Mouse (Mus musculus): ENCODE results near the gene 4930579F01Rik. TPM values are rescaled to one million over a fixed set of nuclear protein-coding genes. Genes with fewer than 3 reads are reported as not detected.

4930579F01Rik gene
- polyA plus RNA-seq (2012; rRNA removed; ENCODE audit: low replicate concordance) = not detected in 2 replicates

DNA sequence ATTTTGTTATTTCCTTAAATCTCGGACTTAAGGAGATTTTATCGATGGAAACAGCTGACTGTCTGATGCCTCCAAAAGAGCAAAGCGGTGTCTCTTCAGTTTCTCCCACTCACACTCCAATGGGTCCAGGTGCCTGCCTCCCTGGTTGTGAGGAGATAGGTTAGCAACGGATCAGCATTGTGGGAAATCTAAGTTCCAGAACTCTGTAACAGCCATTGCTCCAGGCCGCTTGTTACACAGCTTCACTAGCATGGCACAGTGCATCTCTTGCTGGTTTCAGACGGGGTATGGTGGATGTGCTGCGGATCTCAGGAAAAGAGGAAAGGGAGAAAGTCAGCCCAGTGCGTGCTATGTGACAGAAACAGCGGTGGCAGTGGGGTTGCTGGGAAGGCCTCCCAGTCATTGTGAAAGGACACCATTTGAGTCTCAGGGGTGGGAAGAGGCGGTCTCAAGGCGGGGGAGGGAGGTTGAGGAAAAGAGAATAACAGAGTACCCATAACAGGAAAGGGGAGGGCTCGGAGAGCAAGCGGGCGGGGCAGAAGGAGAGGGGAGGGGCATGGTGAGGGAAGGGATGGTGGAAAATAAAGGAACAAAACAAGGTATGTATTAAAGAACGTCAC lies at the start of gene 4930579F01Rik:
TSS of gene 4930579F01Rik (minus strand) at position 143 of the 620 bp plus-strand sequence.

GRCm38 (mm10) chr3:138217631-138218264 lies 24.1 kb upstream of the 4930579F01Rik start, which contains the start of gene Adh7:
Gene Adh7, plus strand, starts transcription at chr3:138217760.

DNA sequence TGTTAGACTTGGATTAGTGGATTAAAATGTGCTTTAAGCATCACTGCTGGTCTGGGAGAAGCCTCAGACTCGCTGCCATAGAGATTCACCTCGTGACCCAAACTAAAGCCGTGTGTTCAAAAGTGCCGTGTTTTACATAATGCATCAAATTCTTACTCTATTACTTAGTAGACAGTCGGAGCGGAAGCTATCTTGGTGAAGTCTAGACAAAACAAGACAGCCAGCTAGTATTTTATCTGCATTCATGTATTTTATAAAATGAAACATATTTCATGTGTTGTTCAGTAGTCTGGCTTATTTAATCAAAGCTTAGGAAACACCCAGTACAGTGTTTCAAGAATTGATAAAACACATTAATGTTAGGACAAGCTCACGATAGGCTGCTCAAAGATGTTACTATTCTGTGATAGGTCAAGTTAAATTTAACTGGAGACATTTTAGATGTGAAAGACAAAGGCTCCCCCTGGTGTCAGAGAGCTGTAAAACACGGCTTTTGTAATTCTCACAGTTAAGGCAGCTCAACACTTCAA lies 48.9 kb downstream of the 4930579F01Rik start, which contains the start of gene Mttp:
TSS of gene Mttp (minus strand) at position 327 of the 530 bp plus-strand sequence.

DNA sequence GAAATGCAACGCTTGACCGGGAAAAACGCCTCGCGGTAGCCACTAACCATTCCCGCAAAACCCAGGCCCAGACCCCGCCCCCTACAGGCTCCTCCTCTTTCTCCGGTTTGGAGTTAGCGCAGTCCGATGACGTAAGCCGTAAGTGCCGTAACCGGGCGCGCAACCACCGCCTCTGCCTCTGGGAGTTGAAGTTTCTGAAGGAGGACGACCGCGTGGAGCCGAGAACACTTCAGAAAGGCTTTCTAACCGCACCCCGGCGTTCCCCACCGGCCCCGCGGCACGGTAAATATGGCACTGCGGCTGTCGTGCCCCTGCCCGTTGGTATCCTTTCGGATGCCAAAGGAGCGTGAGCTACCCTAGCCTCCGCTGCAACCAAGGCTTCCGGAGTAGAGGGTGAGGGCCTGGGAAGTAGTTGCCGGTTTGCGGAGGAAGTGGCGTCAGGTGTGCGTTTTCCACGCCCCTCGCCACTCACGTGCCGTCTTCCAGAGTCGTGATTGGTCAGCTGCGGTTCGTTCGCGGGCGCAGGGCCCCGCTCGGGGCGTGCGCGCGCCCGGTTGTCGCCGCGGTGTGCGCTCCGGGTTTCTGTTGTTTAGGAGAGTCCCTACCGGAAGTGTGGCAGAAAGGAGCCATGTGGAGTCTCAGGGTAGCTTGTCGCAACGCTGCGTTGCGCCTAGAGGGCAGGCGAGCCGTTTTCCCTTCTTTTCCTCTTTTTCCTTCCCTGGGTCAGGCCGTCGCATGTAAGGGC lies 50.1 kb downstream of the 4930579F01Rik start, which contains the start of gene Trmt10a:
TSS of gene Trmt10a (plus strand) at position 134 of the 745 bp plus-strand sequence.

Other genes with a start within 250 kb of the 4930579F01Rik start
- 6.6 and 8.3 TPM in 2 replicates for gene Dapp1, start 212.3 kb downstream of the 4930579F01Rik start, polyA plus RNA-seq (2012; rRNA removed; ENCODE audit: low replicate concordance)
- 0.06 and 6.5 TPM in 2 replicates for gene 1110002E22Rik, start 128.8 kb downstream of the 4930579F01Rik start, polyA plus RNA-seq (2012; rRNA removed; ENCODE audit: low replicate concordance)
- gene Gm5105, start 126.4 kb downstream of the 4930579F01Rik start, polyA plus RNA-seq (2012; rRNA removed; ENCODE audit: low replicate concordance) = 0.49 TPM in 1 of 2 replicates, not detected in the other
- gene Trmt10a, start 50.4 kb downstream of the 4930579F01Rik start, polyA plus RNA-seq (2012; rRNA removed; ENCODE audit: low replicate concordance) = 0.69 and 1.6 TPM in 2 replicates
- 0.99 and 1.7 TPM in 2 replicates for gene Mttp, start 48.9 kb downstream of the 4930579F01Rik start, polyA plus RNA-seq (2012; rRNA removed; ENCODE audit: low replicate concordance)
- 0.84 and 1.3 TPM in 2 replicates for gene Adh7, start 23.9 kb upstream of the 4930579F01Rik start, polyA plus RNA-seq (2012; rRNA removed; ENCODE audit: low replicate concordance)
- 82.5 and 105 TPM in 2 replicates for gene Adh1, start 67.2 kb upstream of the 4930579F01Rik start, polyA plus RNA-seq (2012; rRNA removed; ENCODE audit: low replicate concordance)
- 0.16 TPM in 1 of 2 replicates, not detected in the other for gene Adh6a, start 119.5 kb upstream of the 4930579F01Rik start, polyA plus RNA-seq (2012; rRNA removed; ENCODE audit: low replicate concordance)
- 0.19 TPM in 2 replicates for gene Adh6b, start 147.9 kb upstream of the 4930579F01Rik start, polyA plus RNA-seq (2012; rRNA removed; ENCODE audit: low replicate concordance)
- 0.36 TPM in 1 of 2 replicates, not detected in the other for gene Adh4, start 221.6 kb upstream of the 4930579F01Rik start, polyA plus RNA-seq (2012; rRNA removed; ENCODE audit: low replicate concordance)
- 20.3 and 35.2 TPM in 2 replicates for gene Adh5, start 249.3 kb upstream of the 4930579F01Rik start, polyA plus RNA-seq (2012; rRNA removed; ENCODE audit: low replicate concordance)

Data from mammary gland, adult 2 months (tissue).